Mouse (Mus musculus) T-helper 2 cell (primary cell): ENCODE measurements at regions not wholly inside any gene's neighbourhood (a gene's known extent, or its start where the extent isn't known, plus 50 kb on each side); places are given as distances from the start of the nearest gene placed in this dataset.

Experiments used
- in situ Hi-C: fragments of 300-600 bp; cut with MboI, MseI; formaldehyde crosslinking; loops from one replicate; pipeline ENCODE4 v1.15.1; 2025; ENCODE audit warnings: high pct_unique_total_duplicates

- in situ Hi-C loops = loop anchor here (10.0 kb wide), 1 partner anchor 99 kb away; the partner anchor contains the start of gene Jun
Observed at GRCm38 (mm10) chr4:95153737-95154287, 101.8 kb upstream of the Jun start.

DNA sequence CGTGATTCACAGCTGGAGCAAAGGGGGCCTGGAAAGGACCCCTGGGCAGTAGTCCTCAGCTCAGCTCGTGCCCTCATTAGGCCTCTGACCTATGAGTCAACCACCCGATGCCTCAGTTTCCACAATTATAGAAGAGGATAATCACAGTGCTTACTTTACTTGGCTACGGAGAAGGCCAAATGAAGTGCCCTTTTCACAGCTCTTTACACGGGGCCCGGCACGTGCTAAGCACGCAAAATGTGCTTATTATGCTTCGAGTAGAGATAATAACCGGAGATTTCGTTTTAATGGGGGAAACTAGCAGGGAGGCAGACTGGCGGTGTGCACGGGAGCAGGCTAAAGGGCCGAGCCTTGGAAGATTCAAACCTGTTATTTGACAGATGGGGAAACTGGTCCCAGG is 102.4 kb upstream of the Jun start:
- in situ Hi-C loops = loop anchor here (10.0 kb wide), 1 partner anchor 100 kb away; the partner anchor contains the start of gene Jun

GRCm38 (mm10) chr4:95155178-95155577 is 103.2 kb upstream of the Jun start:
- in situ Hi-C loops = loop anchor here (10.0 kb wide), 1 partner anchor 100 kb away; the partner anchor contains the start of gene Jun

DNA sequence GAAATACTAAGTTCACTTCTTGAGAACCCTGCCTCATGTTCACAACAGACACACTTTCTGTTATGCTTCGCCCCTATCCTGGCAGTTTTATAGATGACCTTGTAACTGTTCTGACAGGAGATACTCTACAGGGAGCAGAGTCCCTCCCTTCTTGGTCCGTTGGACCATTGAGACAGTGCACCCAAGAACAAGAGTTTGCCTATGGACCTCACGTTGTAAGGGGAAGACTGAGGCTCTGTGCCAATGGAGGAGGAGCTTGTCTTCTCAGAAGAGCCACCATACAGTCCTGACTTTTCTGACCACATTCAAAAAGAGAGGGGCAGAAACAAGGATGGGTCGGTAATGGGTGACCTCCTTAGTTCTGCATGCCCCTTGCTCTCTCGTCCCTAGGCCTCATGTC is 103.8 kb upstream of the Jun start:
- in situ Hi-C loops = loop anchor here (10.0 kb wide), 1 partner anchor 101 kb away; the partner anchor contains the start of gene Jun

DNA sequence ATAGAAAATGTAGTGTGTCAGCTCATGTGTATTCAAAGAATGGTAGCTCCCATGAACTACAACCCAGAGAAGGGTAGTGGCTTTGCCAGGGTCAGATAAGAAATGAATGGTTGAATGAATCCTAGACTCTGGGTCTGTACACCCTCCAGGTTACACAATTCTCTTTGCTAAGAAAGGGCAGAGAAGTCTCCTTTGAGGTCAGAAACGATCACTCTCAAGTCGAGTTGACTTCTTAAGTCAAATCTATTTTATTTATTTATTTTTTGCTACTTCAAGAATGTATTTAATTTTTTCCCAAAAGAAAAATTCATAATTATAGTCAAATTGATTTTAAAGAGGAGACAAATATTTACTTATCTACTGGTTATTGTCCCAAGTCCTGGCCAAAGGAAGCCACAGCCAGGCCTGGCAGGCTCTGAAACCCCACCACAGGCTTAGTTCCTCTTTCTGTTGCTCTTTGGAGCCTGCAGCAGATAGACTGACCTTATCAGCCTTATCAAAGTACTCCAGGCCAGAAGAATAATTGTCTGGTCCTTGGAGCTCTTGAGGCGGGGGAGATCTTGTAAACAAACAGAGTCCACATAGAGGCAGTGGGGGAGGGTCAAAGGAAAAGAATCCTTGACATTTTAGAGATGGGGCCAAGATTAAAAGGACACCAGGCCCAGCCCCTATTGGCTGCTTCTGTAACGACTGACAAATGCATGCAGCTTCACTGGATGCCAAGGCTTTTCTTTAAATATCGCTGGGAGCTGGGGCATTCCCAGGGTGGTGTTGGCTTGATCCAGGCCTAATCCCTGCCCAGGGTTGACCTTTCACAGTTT is 104.6 kb upstream of the Jun start:
- in situ Hi-C loops = loop anchor here (10.0 kb wide), 1 partner anchor 102 kb away; the partner anchor contains the start of gene Jun

GRCm38 (mm10) chr4:95157653-95158430 is 105.8 kb upstream of the Jun start:
- in situ Hi-C loops = loop anchor here (10.0 kb wide), 1 partner anchor 103 kb away; the partner anchor contains the start of gene Jun

GRCm38 (mm10) chr4:95158632-95159424 is 106.8 kb upstream of the Jun start:
- in situ Hi-C loops = loop anchor here (10.0 kb wide), 1 partner anchor 104 kb away; the partner anchor contains the start of gene Jun

- in situ Hi-C loops = loop anchor here (10.0 kb wide), 1 partner anchor 105 kb away; the partner anchor contains the start of gene Jun
Observed at GRCm38 (mm10) chr4:95159821-95160220, 107.8 kb upstream of the Jun start.

GRCm38 (mm10) chr4:95160465-95160864 is 108.4 kb upstream of the Jun start:
- in situ Hi-C loops = no loop called here

GRCm38 (mm10) chr4:95160912-95161669 is 109.1 kb upstream of the Jun start:
- in situ Hi-C loops = no loop called here

- in situ Hi-C loops = no loop called here
Observed at GRCm38 (mm10) chr4:95161670-95162020, 109.6 kb upstream of the Jun start.

DNA sequence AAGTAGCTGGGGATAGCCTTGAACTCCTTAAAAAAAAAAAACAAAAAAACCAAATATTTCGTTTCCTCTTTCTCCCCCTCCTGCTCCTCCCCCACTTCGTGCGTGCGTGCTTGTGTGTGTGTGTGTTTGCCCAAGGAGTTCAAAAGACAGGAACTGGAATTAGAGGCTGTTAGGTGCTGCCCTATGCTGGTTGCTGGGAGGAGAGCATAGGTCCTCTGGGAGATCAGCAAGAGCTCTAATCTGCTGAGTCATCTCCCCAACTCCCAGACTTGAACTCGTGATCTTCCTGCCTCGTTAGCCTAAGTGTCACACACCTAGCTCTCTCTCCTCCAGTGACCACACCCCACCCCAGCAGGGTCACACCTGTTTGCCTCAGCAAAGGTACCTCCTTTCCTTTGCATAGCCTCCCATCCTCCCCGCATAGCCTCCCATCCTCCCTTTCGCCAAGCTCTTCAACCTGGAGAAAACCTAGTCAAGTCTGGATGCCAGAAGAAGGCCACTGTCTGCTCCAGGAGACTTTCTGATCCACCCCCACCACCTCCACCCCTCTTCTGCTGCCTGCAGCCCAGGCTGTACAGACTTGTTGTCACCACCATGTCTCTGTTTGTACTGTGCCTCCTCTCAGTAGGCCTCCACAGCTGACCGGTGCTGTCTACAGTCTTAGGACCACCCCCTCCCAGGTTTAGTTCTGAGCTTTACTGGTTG is 110.5 kb upstream of the Jun start:
- in situ Hi-C loops = no loop called here

- in situ Hi-C loops = no loop called here
Observed at GRCm38 (mm10) chr4:95163403-95163802, 111.4 kb upstream of the Jun start.

GRCm38 (mm10) chr4:95166503-95166902 is 114.5 kb upstream of the Jun start:
- in situ Hi-C loops = no loop called here

- in situ Hi-C loops = no loop called here
Observed at GRCm38 (mm10) chr4:95167216-95167615, 115.2 kb upstream of the Jun start.

GRCm38 (mm10) chr4:95169702-95170101 is 117.7 kb upstream of the Jun start:
- in situ Hi-C loops = no loop called here

DNA sequence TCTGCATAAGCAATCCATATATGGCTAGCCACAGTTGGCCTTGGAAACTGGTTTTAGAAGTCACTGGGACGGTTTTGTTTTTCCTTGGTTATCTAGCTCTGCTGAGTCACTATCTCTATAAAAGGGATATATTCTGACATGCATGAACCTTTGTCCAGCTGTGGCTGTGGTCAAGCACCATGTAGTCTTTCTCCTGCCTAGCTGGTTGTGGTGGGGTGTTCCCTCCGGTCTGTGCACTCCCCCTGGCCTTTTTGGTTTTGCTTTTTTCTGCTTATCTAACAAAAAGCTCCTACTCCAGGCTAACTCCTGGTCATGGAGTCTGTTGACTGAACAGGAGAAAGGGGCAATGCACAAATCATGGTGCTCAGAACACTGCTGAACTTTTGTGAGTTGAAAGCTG is 125.7 kb upstream of the Jun start:
- in situ Hi-C loops = no loop called here

- in situ Hi-C loops = no loop called here
Observed at GRCm38 (mm10) chr4:95178467-95178866, 126.4 kb upstream of the Jun start.

DNA sequence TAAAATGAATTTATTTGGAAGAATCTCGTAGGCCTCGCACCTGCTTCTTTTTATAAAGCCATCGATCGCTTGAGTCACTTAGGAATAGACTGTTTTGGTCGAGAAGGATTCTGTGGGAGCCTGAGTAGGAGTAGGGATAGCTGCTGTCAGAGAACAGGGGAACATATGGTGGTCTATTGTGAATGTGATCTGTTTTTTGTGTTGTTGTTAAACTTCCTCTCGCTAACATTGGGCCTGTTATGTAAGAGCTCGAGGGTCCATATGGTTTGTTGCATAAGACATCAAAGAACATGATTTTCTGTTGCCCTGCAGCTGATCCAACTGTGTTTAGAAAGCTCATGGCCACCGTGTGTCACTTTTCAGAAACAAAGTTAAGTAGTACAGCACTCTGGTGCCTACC is 126.9 kb upstream of the Jun start:
- in situ Hi-C loops = no loop called here

DNA sequence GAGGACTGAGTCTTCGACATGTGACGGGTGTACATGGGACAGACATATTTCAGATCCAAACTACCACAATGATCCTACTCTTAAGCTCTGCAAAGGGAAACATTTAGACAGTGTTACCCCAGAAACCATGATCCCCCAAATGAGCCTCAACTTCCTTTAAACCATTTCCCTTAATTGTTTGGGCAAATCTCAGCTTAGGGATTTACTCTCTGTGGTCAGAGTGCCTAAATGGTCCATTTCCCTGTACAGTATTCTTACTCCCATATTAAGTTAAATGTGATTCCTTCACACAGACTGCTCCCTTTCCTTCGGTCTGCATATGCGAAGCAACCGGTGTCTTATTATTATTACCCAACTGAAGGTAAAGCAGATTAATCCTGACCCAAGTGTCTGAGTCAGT is 128.4 kb upstream of the Jun start:
- in situ Hi-C loops = no loop called here
